Mouse (Mus musculus) lung, postnatal 0 days (tissue): ENCODE measurements around the gene Ubtf.

Experiments used
- CTCF ChIP-seq: IDR thresholded peaks from 2 replicates; pipeline ENCODE4 v1.5.1; 2016; ENCODE audit warnings: antibody characterized with exemption, mild to moderate bottlenecking
- EP300 ChIP-seq: IDR thresholded peaks from 2 replicates; pipeline ENCODE4 v1.6.1; 2016; ENCODE audit warnings: antibody characterized with exemption, mild to moderate bottlenecking, control low read depth

DNA sequence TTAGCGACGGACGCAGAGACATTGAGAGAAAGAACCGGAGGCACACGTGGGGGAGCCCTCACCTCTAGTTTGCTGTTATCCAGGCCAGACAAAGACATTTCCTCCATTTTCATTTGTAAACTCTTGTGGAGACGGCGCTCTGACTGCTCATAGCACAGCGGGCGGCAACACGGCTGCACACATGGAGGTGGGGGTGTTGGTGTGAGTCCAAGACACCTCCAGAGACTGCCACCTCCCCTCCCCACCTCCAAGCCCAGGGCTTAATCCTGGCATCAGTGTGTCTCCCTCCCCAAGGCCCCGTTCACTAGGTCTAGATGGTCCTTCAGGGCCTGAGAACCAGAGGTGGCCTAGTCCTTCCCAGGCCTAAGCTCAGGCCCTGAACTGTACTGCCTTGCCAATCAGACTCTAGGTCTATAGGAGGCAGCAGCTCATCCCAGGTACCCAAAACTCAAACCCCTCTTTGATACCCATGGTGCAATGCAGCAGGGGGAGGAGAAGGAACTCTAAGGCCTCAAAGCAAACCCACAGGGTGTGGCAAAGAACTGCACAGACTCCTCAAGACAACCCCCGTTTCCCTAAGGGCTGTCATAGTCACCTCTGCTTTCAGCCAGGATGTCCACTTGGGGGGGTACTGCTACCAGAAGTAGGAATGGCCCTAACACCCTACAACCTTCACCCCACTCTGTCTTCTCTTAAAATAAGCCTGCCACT lies 24.5 kb downstream of the Ubtf start:
- peak; percentile 24; the same call in 1 of the 2 replicates for TF ChIP-seq CTCF
- TF ChIP-seq EP300: no peak
